Mouse (Mus musculus) E14TG2a.4 (cell line): ENCODE results near the gene Igfbp6.

Source experiments
- CTCF ChIP-seq: conservative IDR thresholded peaks from 2 replicates; pipeline ENCODE4 v1.5.1; 2014; ENCODE audit warnings: low read length
- POU5F1 ChIP-seq: IDR thresholded peaks from 2 replicates; pipeline ENCODE4 v1.6.1; 2014; ENCODE audit warnings: low read length, borderline replicate concordance

DNA sequence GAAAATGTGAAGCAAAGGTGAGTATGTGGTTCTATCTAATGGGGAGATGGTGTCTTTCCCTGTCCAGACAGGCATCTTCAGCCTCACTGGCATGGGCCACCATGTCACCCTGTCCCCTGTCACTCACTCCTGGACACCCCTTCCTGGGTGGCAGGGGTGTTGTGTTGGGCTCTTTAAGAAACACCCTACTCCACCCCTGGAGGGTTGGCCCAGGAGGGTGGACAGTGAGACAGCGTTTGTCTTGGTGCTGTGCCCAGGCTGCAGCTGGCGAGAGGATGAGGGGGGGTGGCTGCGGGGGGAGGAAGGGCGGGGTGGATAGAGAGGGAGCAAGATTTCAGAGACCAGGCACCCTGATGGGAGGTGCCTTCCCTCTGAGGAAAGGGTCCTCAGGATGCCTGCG lies 38.8 kb upstream of the Igfbp6 start:
- TF ChIP-seq CTCF (no peak), POU5F1 (no peak)
